Comparison of ENCODE assay signal across 20 mouse cellular contexts in the genomic region with DNA sequence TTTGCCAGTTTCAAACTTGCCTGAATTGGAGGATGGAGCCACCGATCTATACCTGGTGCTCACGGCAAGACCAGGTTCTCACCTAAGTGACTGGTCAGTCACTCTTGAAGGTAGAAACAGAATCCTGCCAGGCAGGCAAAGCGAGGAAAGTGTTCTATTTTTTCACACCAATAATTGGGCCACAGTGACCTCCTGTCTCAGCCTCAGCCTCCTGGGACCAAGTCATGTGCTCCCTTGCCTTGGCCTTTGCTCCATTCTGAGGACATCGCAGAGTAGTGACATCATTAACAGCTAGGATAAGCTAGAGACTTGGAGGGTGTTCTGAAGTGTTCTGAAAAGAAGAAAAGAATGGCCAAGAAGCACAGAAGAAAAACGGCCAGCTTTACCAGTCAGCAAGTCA.
"Had no signal": no experiment of that assay in that cellular context is flagged by ENCODE, and none has a peak within 500 bp of the region (broad histone marks: within the 10 kb centered on the region; RNA-seq: fewer than 3 reads in every experiment).

No protein-coding gene starts in this region.

- H3K9ac ChIP-seq: liver, embryonic 14.5 days; liver, postnatal 0 days; lung, embryonic 14.5 days; midbrain, embryonic 12.5 days; midbrain, embryonic 15.5 days; neural tube, embryonic 12.5 days; neural tube, embryonic 15.5 days had no signal

- H3K4me3 ChIP-seq: left cerebral cortex, adult 2 months; midbrain, embryonic 12.5 days; midbrain, embryonic 15.5 days; neural tube, embryonic 12.5 days; neural tube, embryonic 15.5 days had no signal

- DNase-seq: kidney, postnatal 36 days; layer of hippocampus, postnatal 36 days; liver, postnatal 0 days; lung, embryonic 14.5 days; right cerebral cortex, adult 18-20 months; right cerebral cortex, postnatal 14 days; right cerebral cortex, postnatal 4 days; thymus, adult 2 months; thymus, postnatal 14 days; thymus, postnatal 4 days had no signal

- H3K36me3 ChIP-seq: midbrain, embryonic 12.5 days; midbrain, embryonic 15.5 days; neural tube, embryonic 12.5 days; neural tube, embryonic 15.5 days had no signal

- H3K4me2 ChIP-seq: lung, embryonic 14.5 days; midbrain, embryonic 12.5 days; midbrain, embryonic 15.5 days; neural tube, embryonic 12.5 days; neural tube, embryonic 15.5 days had no signal

- H3K27ac ChIP-seq: kidney, postnatal 0 days; left cerebral cortex, adult 2 months; liver, embryonic 14.5 days; macrophage; midbrain, embryonic 12.5 days; midbrain, embryonic 15.5 days; neural tube, embryonic 12.5 days; neural tube, embryonic 15.5 days; stomach, postnatal 0 days had no signal

- H3K9me3 ChIP-seq: midbrain, embryonic 12.5 days; midbrain, embryonic 15.5 days; neural tube, embryonic 12.5 days; neural tube, embryonic 15.5 days had no signal

- H3K4me1 ChIP-seq: midbrain, embryonic 15.5 days; neural tube, embryonic 15.5 days had no signal

- ATAC-seq: liver, postnatal 0 days; lung, postnatal 0 days; midbrain, embryonic 15.5 days had no signal

- H3K27me3 ChIP-seq: midbrain, embryonic 12.5 days; midbrain, embryonic 15.5 days; neural tube, embryonic 12.5 days; neural tube, embryonic 15.5 days had no signal
